Mouse (Mus musculus) heart, embryonic 10.5 days (tissue): ENCODE results near the gene Kcnh6. TPM values are rescaled to one million over a fixed set of nuclear protein-coding genes. Genes with fewer than 3 reads are reported as not detected.
A peak's percentile ranks its signal among the peaks of the same experiment; 100 is the strongest.
"Not testable (repeated sequence)": the region's sequence is repeated elsewhere in the genome, so short reads cannot be mapped to it uniquely, and the experiment has no call there.

Source experiments
- DNase-seq: peaks from one replicate; pipeline ENCODE4 v3.0.0-alpha.2; 2017; ENCODE audit warnings: low spot score
- H3K27ac ChIP-seq: fragments of 300-500 bp; sonication (generic); 2 replicates; pipeline ENCODE4 v1.5.1; 2016; ENCODE audit warnings: mild to moderate bottlenecking
- H3K27me3 ChIP-seq: fragments of 300-500 bp; sonication (generic); 2 replicates; pipeline ENCODE4 v1.6.1; 2016; ENCODE audit warnings: mild to moderate bottlenecking; ENCODE audit not compliant: poor library complexity, insufficient read depth, severe bottlenecking
- H3K36me3 ChIP-seq: fragments of 300-500 bp; sonication (generic); 2 replicates; pipeline ENCODE4 v1.6.1; 2016; ENCODE audit warnings: mild to moderate bottlenecking, moderate library complexity
- H3K4me1 ChIP-seq: fragments of 300-500 bp; sonication (generic); 2 replicates; pipeline ENCODE4 v1.6.1; 2016; ENCODE audit warnings: mild to moderate bottlenecking
- H3K4me3 ChIP-seq: fragments of 300-500 bp; sonication (generic); 2 replicates; pipeline ENCODE4 v1.5.1; 2016; ENCODE audit warnings: mild to moderate bottlenecking, moderate library complexity
- H3K9me3 ChIP-seq: fragments of 300-500 bp; sonication (generic); 2 replicates; pipeline ENCODE4 v1.6.1; 2016; ENCODE audit warnings: mild to moderate bottlenecking, moderate library complexity
- WGBS: fragments of 180-500 bp; shearing (Covaris S2); methylation state at CpG from one replicate; pipeline ENCODE4 v1.1.7; 2016; 5-methylcytosine and 5-hydroxymethylcytosine counted together
- polyA plus RNA-seq: library from polyadenylated mRNA; unstranded; fragments of >200 nt; fragmentation: Nextera tagmentation; extraction: Ambion mirVana; gene quantifications from 2 replicates; pipeline ENCODE4 v1.2.1, GENCODE M21; 2016

Gene Kcnh6
- polyA plus RNA-seq, 1 experiment from 2014 or later, result 0.72 TPM

DNA sequence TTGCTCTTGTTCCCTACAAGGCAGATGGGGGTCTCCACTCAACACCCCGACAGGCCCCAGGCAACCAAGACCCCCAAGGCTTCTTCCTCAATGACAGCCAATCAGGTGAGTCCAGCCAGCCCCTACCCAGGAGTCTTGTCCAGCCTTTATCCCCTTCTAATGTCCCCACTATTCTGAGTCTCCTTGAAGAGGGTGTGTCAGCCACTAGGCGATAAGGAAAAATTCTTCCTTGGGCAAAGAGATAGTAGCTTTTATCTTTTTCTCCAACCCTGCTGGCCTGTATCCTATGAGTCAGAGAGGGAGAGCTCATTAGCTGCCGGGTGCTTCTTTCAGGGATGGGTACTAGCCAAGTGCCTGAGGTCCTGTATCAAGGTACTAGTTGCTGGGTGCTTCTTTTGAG, 17.9 kb downstream of the Kcnh6 start:
- H3K4me1 ChIP-seq, result 0 out of 2 replicates have a peak, but pooled peaks cover 3% of the 10 kb centered on the region
- peaks cover 39% of the 10 kb centered on the region for H3K27me3 ChIP-seq
- H3K36me3 ChIP-seq, result peaks cover 8% of the 10 kb centered on the region
- no peak overlapping the region for H3K4me3 ChIP-seq
- no peak overlapping the region for H3K27ac ChIP-seq
- no peak for DNase-seq
- 52% methylated on average over 3 of the region's 3 CpGs for WGBS
- no peaks in the 10 kb centered on the region for H3K9me3 ChIP-seq

DNA sequence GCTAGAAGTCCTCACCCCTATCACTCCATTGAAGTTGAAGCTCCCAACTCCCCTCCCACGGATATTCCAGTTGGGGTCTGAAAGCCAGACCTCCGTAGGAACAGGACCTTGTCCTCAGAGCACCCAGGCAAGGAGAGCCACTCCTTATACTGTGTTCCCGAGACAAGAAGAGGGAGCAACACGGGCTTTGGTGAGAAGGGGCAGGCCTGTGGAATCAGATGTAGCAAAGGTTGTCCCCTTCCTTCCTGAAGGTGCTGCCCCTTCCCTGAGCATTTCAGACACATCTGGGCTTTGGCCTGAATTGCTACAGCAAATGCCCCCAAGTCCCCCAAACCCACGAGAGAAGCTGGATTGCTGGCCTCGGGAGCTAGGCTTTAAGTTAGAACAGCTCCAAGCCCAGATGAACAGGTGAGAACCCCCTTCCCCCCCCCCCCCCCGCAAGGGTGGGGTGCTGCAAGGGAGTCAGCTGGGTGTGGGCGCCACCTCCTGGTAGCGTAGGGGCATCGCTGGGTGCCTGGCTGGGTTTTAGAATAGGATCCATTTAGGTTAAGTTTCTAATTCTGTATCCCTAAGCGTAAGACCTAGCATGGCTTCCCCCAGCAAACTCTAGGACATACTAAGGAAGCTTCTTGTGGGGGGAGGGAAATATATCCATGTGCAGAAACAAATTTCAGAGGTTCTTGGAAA, 18.7 kb downstream of the Kcnh6 start:
- H3K9me3 ChIP-seq, result no peaks in the 10 kb centered on the region
- DNase-seq, result no peak
- H3K4me1 ChIP-seq, result no peaks in the 10 kb centered on the region
- WGBS, result 33% methylated on average over 11 of the region's 11 CpGs
- H3K27me3 ChIP-seq, result peaks cover 31% of the 10 kb centered on the region
- no peak overlapping the region for H3K27ac ChIP-seq
- peaks cover 8% of the 10 kb centered on the region for H3K36me3 ChIP-seq
- no peak overlapping the region for H3K4me3 ChIP-seq

DNA sequence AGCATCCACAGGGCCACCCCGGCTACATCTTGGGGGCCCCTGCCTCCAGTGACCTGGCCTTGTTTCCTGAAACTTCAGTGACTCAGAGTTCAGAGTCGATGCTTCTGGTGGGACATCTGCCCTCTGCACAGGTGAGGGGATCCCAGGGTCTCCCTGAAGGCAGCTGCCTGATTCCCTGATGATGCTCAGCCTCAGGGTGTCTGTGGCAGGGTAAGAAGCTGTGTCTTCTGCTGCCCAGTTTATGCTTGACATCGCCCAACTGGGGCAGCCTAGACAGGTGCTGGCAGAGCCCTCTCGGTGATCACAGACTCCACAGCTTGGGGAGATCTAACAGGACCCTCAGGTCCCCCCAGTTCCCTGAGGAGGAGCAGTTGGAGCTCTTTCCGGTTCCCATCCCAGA, 19.7 kb downstream of the Kcnh6 start:
- H3K4me3 ChIP-seq, result no peak overlapping the region
- H3K9me3 ChIP-seq, result no peaks in the 10 kb centered on the region
- WGBS, result 88% methylated on average over 5 of the region's 5 CpGs

DNA sequence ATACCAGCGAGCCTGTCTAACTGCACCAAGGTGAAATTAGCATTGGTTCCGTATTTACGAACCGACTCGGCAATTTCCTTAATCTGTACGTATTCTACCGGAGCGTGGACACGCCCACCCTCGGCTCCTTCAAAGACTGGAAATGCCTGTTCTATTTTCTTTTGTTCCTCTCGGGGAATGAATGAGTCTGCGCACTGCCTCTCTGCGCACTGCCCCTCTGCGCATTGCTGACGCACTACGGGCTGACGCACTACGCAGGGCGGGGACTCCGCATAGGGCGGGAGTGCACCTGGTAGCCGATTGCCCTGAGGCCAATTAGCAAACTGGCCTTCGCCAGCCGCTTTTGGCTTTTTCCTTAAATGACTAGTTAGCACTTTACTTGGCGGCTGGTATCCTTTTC, 24.1 kb downstream of the Kcnh6 start:
- H3K27ac ChIP-seq, H3K9me3 ChIP-seq, H3K36me3 ChIP-seq, H3K27me3 ChIP-seq, H3K4me1 ChIP-seq, DNase-seq: not testable (repeated sequence)
- 48% methylated on average over 12 of the region's 25 CpGs for WGBS
- H3K4me3 ChIP-seq, result peak overlapping the region; percentile 47

More for the DNA sequence above, 19.7 kb downstream of the Kcnh6 start:
- H3K4me1 ChIP-seq, result no peaks in the 10 kb centered on the region
- H3K27me3 ChIP-seq, result peaks cover 21% of the 10 kb centered on the region; the same call in 1 of the 2 replicates
- peaks cover 8% of the 10 kb centered on the region for H3K36me3 ChIP-seq
- DNase-seq, result no peak
- H3K27ac ChIP-seq, result no peak overlapping the region

DNA sequence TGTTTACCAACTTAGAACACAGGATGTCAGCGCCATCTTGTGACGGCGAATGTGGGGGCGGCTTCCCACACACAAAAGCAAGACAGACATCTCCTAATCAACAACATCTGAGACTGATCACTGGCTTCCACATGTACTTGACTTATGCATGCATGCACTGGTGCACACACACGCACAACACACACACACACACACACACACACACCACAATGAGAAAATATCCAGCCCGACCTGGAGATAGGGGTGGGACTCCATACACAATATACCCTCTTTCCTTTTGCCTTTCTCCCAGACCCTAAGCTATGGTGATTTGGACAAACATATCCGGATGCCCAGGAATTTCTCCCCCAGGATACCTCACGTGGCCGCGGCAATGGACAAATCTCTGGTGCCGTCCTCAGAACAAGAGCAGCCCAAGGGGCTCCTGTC, 25.6 kb downstream of the Kcnh6 start:
- no peaks in the 10 kb centered on the region for H3K27me3 ChIP-seq
- WGBS, result 43% methylated on average over 11 of the region's 11 CpGs

DNA sequence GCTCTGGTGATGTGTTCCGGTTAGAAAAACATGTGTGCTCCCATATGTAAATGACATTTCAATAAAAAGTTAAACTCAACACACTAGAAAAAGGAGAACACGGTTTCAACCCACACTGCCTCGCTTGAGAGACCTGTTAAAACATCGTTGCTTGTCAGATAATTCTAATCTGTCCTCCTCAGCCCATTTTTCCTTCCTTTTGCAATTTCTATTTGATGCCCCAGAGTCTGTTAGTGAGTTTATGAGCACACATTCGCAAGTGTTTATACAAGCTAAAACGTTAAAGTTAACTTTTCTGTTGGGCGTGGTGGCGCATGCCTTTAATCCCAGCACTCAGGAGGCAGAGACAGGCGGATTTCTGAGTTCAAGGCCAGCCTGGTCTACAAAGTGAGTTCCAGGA, 27.1 kb downstream of the Kcnh6 start:
- no peak overlapping the region for H3K27ac ChIP-seq
- 84% methylated on average over 9 of the region's 9 CpGs for WGBS

More for the DNA sequence above, 25.6 kb downstream of the Kcnh6 start:
- peaks cover 15% of the 10 kb centered on the region; the same call in 1 of the 2 replicates for H3K4me1 ChIP-seq
- DNase-seq, result no peak
- peak overlapping the region; percentile 79 for H3K27ac ChIP-seq
- no peaks in the 10 kb centered on the region for H3K9me3 ChIP-seq
- H3K4me3 ChIP-seq, result peak overlapping the region; percentile 38
- no peaks in the 10 kb centered on the region for H3K36me3 ChIP-seq

DNA sequence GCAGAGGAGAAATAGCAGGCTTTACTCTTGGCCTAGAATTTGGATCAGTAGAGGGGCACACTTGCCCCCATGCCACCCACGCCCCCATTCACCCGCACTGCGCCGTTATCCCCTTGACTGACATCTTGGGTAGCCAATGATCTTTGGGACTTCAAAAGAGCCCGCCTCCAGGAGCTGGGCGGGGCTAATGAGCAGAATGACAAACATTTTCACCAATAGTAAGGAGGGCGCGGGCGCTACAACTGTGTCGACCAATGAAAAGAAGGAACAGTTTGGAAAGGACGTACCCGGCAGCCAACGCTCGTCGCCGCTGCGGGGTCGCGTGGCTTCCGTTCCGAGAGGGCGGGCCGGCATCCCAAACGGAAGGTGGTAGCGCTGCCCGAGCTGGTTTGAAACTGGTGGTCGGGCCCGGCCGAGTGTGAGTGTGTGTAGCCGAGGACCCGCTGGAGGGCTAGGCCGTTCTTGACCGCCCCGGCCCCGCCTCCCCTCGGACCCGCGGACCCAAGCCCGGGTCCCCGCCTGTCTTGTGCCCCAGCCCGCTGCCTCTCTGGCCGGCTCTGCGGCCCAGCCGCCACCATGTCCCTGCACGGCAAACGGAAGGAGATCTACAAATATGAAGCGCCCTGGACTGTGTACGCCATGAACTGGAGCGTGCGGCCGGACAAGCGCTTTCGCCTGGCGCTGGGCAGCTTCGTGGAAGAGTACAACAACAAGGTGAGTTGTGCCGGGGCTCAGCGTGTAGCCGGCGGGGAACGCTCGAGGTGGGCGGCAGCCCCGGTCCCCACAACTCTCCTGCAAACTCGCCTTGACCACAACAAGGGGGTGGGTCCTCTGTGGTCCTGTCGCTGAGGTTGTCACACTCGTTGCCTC, 28.9 kb downstream of the Kcnh6 start, which contains the start of gene Dcaf7:
Dcaf7 (plus strand) TSS at position 325 of the 870 bp plus-strand sequence.
- H3K36me3 ChIP-seq, result 0 out of 2 replicates have a peak, but pooled peaks cover 3% of the 10 kb centered on the region
- peak within 1 kb of the TSS; percentile 92 for H3K27ac ChIP-seq
- DNase-seq, result peak; percentile 99
- no peaks in the 10 kb centered on the region for H3K9me3 ChIP-seq
- H3K4me1 ChIP-seq, result peaks cover 18% of the 10 kb centered on the region; the same call in 1 of the 2 replicates
- no peaks in the 10 kb centered on the region for H3K27me3 ChIP-seq
- peak within 1 kb of the TSS; percentile 97 for H3K4me3 ChIP-seq
- under 1% methylated on average over 65 of the region's 66 CpGs for WGBS

More for the DNA sequence above, 27.1 kb downstream of the Kcnh6 start:
- Histone ChIP-seq H3K4me3 (no peak overlapping the region), H3K4me1 (peaks cover 18% of the 10 kb centered on the region; the same call in 1 of the 2 replicates), H3K27me3 (no peaks in the 10 kb centered on the region), H3K36me3 (0 out of 2 replicates have a peak, but pooled peaks cover 3% of the 10 kb centered on the region), H3K9me3 (no peaks in the 10 kb centered on the region)
- no peak for DNase-seq

DNA sequence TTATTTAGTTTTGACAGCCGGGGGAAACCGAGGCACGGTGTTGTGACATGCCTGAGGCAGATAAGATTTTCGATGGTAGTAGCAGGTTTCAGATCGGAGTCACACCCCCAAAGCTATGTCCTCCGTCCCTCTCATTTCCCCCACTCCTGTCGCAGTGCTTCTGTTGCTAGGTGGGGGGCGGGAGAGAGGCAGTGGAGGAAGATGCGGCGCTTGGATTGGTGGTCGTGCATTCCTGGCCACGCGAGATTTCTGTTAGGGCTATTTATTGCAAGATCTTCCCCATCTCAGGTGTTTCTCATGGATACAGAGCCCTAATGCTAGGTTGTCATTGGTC, 29.5 kb downstream of the Kcnh6 start:
- no peaks in the 10 kb centered on the region for H3K9me3 ChIP-seq
- H3K4me1 ChIP-seq, result peaks cover 18% of the 10 kb centered on the region; the same call in 1 of the 2 replicates
- H3K27me3 ChIP-seq, result no peaks in the 10 kb centered on the region
- WGBS, result under 1% methylated on average over 13 of the region's 13 CpGs
- peak; percentile 88 for DNase-seq
- peak overlapping the region; percentile 92 for H3K27ac ChIP-seq
- peak overlapping the region; percentile 97 for H3K4me3 ChIP-seq
- H3K36me3 ChIP-seq, result 0 out of 2 replicates have a peak, but pooled peaks cover 3% of the 10 kb centered on the region

DNA sequence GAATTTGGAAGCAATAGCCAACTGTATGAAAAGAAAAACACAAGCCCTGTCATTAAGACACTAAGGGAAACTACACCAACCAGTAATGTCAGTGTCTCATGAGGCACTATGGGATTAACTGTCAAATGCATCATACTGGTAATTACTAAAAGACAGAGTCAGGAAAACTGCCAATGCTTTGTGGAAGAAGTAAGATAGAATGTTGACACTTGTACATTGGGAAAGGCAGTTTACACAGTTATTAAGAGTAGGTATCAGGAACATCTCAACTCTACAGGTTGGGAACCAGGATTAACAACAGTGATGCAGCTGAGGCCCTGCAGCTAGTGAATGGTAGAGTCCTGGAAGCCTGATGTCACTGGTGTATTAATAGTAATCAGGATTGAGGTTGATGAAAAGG, 36.4 kb downstream of the Kcnh6 start:
- Histone ChIP-seq H3K36me3 (peaks cover 30% of the 10 kb centered on the region), H3K27ac (no peak overlapping the region), H3K27me3 (no peaks in the 10 kb centered on the region), H3K9me3 (no peaks in the 10 kb centered on the region), H3K4me3 (no peak overlapping the region), H3K4me1 (0 out of 2 replicates have a peak, but pooled peaks cover 3% of the 10 kb centered on the region)
- DNase-seq, result no peak

DNA sequence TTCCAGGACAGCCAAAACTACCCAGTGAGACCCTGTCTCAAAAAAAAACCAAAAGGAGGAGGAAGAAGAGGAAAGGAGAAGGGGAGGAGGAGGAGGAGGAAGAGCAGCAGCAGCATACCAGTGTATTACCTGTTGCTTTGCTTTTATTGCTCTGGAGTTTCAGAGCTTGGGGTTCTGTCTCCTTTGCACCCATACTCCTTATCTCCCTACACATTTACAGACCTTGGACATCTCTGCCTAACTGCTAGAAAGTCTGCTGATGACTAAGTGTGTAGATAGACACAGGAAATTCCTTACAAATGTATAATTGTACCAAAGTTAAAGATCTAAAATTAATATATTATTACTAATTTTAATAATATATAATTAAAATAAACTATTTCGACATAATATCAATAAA, 37.3 kb downstream of the Kcnh6 start:
- no peaks in the 10 kb centered on the region for H3K9me3 ChIP-seq
- H3K27ac ChIP-seq, result no peak overlapping the region
- no peaks in the 10 kb centered on the region for H3K27me3 ChIP-seq
- peaks cover 35% of the 10 kb centered on the region for H3K36me3 ChIP-seq
- WGBS, result 86% methylated on average over 1 of the region's 1 CpGs
- H3K4me1 ChIP-seq, result no peaks in the 10 kb centered on the region
- DNase-seq, result no peak
- no peak overlapping the region for H3K4me3 ChIP-seq

DNA sequence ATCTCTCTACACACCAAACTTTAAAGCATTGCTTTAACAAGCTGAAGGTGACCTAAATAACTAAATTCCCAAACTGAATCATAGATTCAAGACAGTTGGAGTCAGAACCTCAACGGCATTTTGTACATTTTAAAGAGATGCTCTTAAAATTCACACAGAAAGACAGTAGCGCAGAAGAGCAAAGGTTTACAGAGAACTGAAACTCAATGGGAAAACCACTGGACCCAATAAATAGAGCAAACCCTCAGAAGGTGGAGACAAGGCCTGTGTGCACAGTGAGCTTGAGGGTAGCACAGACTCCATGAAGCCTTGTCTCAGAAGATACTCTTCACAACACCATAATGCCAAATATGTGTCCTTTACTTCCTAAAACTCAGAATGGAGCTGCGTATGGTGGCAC, 37.9 kb downstream of the Kcnh6 start:
- no peaks in the 10 kb centered on the region for H3K27me3 ChIP-seq
- no peaks in the 10 kb centered on the region for H3K9me3 ChIP-seq
- H3K4me3 ChIP-seq, result no peak overlapping the region
- H3K36me3 ChIP-seq, result peaks cover 39% of the 10 kb centered on the region
- DNase-seq, result no peak
- no peaks in the 10 kb centered on the region for H3K4me1 ChIP-seq
- no peak overlapping the region for H3K27ac ChIP-seq
- WGBS, result 96% methylated on average over 3 of the region's 3 CpGs

DNA sequence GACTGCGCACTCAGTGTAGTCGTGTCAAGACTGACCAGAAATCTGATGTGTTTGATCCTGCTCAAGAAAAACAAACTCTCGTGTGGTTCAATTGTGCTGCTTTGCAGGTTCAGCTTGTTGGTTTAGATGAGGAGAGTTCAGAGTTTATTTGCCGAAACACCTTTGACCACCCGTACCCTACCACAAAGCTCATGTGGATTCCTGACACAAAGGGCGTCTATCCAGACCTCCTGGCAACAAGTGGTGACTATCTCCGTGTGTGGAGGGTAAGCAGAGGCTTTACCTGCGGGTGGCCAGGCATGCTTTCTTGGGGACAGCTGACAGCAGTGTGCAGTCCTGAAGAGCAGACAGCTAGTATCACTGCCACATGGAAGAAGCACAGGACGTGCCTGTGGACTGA, 38.7 kb downstream of the Kcnh6 start:
- no peaks in the 10 kb centered on the region for H3K27me3 ChIP-seq
- H3K9me3 ChIP-seq, result no peaks in the 10 kb centered on the region
- no peak overlapping the region for H3K27ac ChIP-seq
- DNase-seq, result no peak
- H3K4me1 ChIP-seq, result no peaks in the 10 kb centered on the region
- H3K36me3 ChIP-seq, result peaks cover 47% of the 10 kb centered on the region
- WGBS, result 85% methylated on average over 9 of the region's 9 CpGs
- no peak overlapping the region for H3K4me3 ChIP-seq

DNA sequence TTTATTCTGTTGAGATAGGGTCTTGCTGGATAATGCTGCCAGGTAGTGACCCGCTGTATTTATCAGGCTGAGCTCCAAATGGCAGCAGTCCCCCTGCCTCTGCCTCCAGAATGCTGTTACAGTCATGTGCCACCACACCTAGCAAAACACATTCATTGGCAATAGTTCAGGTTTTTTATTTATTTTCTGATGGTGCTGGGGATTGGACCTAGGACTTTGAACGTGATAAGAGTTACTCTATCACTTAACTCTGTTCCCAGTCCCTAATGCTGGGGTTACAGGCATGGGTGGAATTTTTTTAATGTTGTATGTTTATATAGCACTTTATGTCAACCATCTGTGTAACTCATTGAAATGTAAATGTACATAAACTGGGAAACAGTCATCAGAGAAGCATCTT, 46.0 kb downstream of the Kcnh6 start:
- Histone ChIP-seq H3K36me3 (peaks cover 95% of the 10 kb centered on the region), H3K27me3 (no peaks in the 10 kb centered on the region)
- 92% methylated on average over 2 of the region's 2 CpGs for WGBS

More for the DNA sequence above, 46.0 kb downstream of the Kcnh6 start:
- Histone ChIP-seq H3K27ac (no peak overlapping the region), H3K4me3 (no peak overlapping the region), H3K9me3 (no peaks in the 10 kb centered on the region), H3K4me1 (no peaks in the 10 kb centered on the region)
- no peak for DNase-seq
